Mouse (Mus musculus): ENCODE results near the gene Tmem45a.

DNA sequence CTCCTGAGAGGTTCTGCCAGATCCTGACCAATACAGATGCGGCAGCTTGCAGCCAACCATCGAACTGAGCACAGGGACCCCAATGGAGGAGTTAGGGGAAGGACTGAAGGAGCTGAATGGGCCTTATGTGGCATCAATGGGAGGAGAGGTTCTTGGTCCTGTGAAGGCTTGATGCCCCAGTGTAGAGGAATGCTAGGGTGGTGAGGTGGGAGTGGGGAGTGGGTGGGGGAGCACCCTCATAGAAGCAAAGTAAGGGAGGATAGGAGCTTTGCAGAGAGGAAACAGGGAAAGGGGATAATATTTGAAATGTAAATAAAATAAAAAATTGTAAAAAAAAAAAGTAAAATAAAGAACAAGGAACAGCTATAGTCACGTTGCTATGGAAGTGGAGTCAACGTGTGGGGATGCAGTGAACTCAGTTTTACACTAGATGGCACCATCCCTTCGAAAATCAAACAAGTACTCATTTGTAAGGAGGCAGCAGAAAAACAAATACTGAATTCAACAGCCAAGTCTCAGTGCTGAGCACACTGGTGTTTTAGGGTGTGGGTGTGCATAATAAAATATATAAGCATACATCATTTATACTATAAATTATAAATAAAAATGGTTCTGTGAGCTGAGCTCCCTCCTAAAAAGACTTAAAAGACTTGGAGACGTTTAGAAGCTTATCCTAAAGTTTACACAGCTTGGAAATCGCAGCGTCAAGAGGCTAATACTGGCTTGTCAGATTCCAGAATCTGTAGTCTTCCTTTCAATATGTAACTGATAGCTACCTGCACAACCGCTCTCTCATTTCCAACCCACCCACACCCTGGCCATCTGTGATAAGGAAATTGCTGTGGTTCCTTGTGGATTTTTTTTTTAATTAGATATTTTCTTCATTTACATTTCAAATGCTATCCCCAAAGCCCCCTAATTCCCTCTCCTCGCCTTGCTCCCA is 114.5 kb downstream of the Tmem45a start:
- TF ChIP-seq CTCF (IDR thresholded peaks at IDR 0.05; ENCODE audit: low read depth) = peak; percentile 77
- no peak for TF ChIP-seq EP300 (IDR thresholded peaks at IDR 0.05; ENCODE audit: low read depth)

All from heart, postnatal 0 days (tissue).